Mouse (Mus musculus): Measurements from ENCODE around the gene Arfgap2. TPM values are rescaled to one million over a fixed set of nuclear protein-coding genes. Genes with fewer than 3 reads are reported as not detected.

The Arfgap2 gene
- polyA plus RNA-seq (2014; fragmentation: Illumina TruSeq; extraction: RNeasy Lipid Tissue Mini Kit (QIAGEN cat#74804); ENCODE audit: low read depth, low replicate concordance), result 23.0 TPM

GRCm38 (mm10) chr2:91264711-91265681, at the start of gene Arfgap2:
Gene Arfgap2 (plus strand): TSS chr2:91264974.

GRCm38 (mm10) chr2:91236601-91237510, 27.9 kb upstream of the Arfgap2 start, which contains the start of gene Ddb2:
Gene Ddb2 (minus strand): TSS chr2:91236982.

GRCm38 (mm10) chr2:91255661-91256150, 9.1 kb upstream of the Arfgap2 start, which contains the start of gene Pacsin3:
Gene Pacsin3 (plus strand): TSS chr2:91255954.

Other genes starting within 250 kb of the Arfgap2 start
- not detected for gene Rapsn, start 229.4 kb upstream of the Arfgap2 start, polyA plus RNA-seq (2014; fragmentation: Illumina TruSeq; extraction: RNeasy Lipid Tissue Mini Kit (QIAGEN cat#74804); ENCODE audit: low read depth, low replicate concordance)
- gene Psmc3, start 211.0 kb upstream of the Arfgap2 start, polyA plus RNA-seq (2014; fragmentation: Illumina TruSeq; extraction: RNeasy Lipid Tissue Mini Kit (QIAGEN cat#74804); ENCODE audit: low read depth, low replicate concordance), result 727 TPM
- gene Slc39a13, start 194.6 kb upstream of the Arfgap2 start, polyA plus RNA-seq (2014; fragmentation: Illumina TruSeq; extraction: RNeasy Lipid Tissue Mini Kit (QIAGEN cat#74804); ENCODE audit: low read depth, low replicate concordance), result 6.5 TPM
- gene Spi1, start 182.6 kb upstream of the Arfgap2 start, polyA plus RNA-seq (2014; fragmentation: Illumina TruSeq; extraction: RNeasy Lipid Tissue Mini Kit (QIAGEN cat#74804); ENCODE audit: low read depth, low replicate concordance), result 1.7 TPM
- gene Mybpc3, start 146.8 kb upstream of the Arfgap2 start, polyA plus RNA-seq (2014; fragmentation: Illumina TruSeq; extraction: RNeasy Lipid Tissue Mini Kit (QIAGEN cat#74804); ENCODE audit: low read depth, low replicate concordance), result not detected
- gene Madd, start 81.1 kb upstream of the Arfgap2 start, polyA plus RNA-seq (2014; fragmentation: Illumina TruSeq; extraction: RNeasy Lipid Tissue Mini Kit (QIAGEN cat#74804); ENCODE audit: low read depth, low replicate concordance), result 3.1 TPM
- gene Nr1h3, start 62.1 kb upstream of the Arfgap2 start, polyA plus RNA-seq (2014; fragmentation: Illumina TruSeq; extraction: RNeasy Lipid Tissue Mini Kit (QIAGEN cat#74804); ENCODE audit: low read depth, low replicate concordance), result 0.59 TPM
- 11.8 TPM for gene Acp2, start 62.1 kb upstream of the Arfgap2 start, polyA plus RNA-seq (2014; fragmentation: Illumina TruSeq; extraction: RNeasy Lipid Tissue Mini Kit (QIAGEN cat#74804); ENCODE audit: low read depth, low replicate concordance)
- gene Ddb2, start 28.0 kb upstream of the Arfgap2 start, polyA plus RNA-seq (2014; fragmentation: Illumina TruSeq; extraction: RNeasy Lipid Tissue Mini Kit (QIAGEN cat#74804); ENCODE audit: low read depth, low replicate concordance), result 16.6 TPM
- 0.59 TPM for gene Pacsin3, start 9.0 kb upstream of the Arfgap2 start, polyA plus RNA-seq (2014; fragmentation: Illumina TruSeq; extraction: RNeasy Lipid Tissue Mini Kit (QIAGEN cat#74804); ENCODE audit: low read depth, low replicate concordance)
- 42.6 TPM for gene 1110051M20Rik, start 179.7 kb downstream of the Arfgap2 start, polyA plus RNA-seq (2014; fragmentation: Illumina TruSeq; extraction: RNeasy Lipid Tissue Mini Kit (QIAGEN cat#74804); ENCODE audit: low read depth, low replicate concordance)
- 0.17 TPM for gene Lrp4, start 192.5 kb downstream of the Arfgap2 start, polyA plus RNA-seq (2014; fragmentation: Illumina TruSeq; extraction: RNeasy Lipid Tissue Mini Kit (QIAGEN cat#74804); ENCODE audit: low read depth, low replicate concordance)

Measured in testis, adult 10 weeks (tissue).